Mouse (Mus musculus) c-Kit-positive CD71-negative TER-119-negative erythroid progenitor cells, embryonic 14.5 days (primary cell): ENCODE results near the gene Anxa11.
"Not testable (repeated sequence)": the region's sequence is repeated elsewhere in the genome, so short reads cannot be mapped to it uniquely, and the experiment has no call there.

Experiments used
- DNase-seq: peaks from one replicate; pipeline ENCODE4 v3.0.0-alpha.2; 2013; ENCODE audit warnings: low read depth

Gene Anxa11

GRCm38 (mm10) chr14:25869135-25869878 is 27.4 kb downstream of the Anxa11 start:
- DNase-seq, result peak; percentile 31

- no peak for DNase-seq
Observed at GRCm38 (mm10) chr14:25872461-25873415, 30.8 kb downstream of the Anxa11 start.

- DNase-seq, result not testable (repeated sequence)
Observed at GRCm38 (mm10) chr14:25876640-25877039, 34.7 kb downstream of the Anxa11 start.

- not testable (repeated sequence) for DNase-seq
Observed at GRCm38 (mm10) chr14:25881769-25882168, 39.8 kb downstream of the Anxa11 start.

- DNase-seq, result not testable (repeated sequence)
Observed at GRCm38 (mm10) chr14:25885886-25886285, 43.9 kb downstream of the Anxa11 start.

- DNase-seq, result not testable (repeated sequence)
Observed at GRCm38 (mm10) chr14:25894566-25894965, 52.6 kb downstream of the Anxa11 start.

GRCm38 (mm10) chr14:25895686-25896085 is 53.7 kb downstream of the Anxa11 start:
- DNase-seq, result not testable (repeated sequence)

- DNase-seq, result not testable (repeated sequence)
Observed at GRCm38 (mm10) chr14:25903000-25903399, 61.0 kb downstream of the Anxa11 start, which contains the start of gene Plac9a. Plac9a (minus strand) TSS chr14:25903100.

GRCm38 (mm10) chr14:25905243-25905642 is 63.3 kb downstream of the Anxa11 start:
- not testable (repeated sequence) for DNase-seq

GRCm38 (mm10) chr14:25907272-25907671 is 65.3 kb downstream of the Anxa11 start:
- DNase-seq, result not testable (repeated sequence)

- DNase-seq, result not testable (repeated sequence)
Observed at GRCm38 (mm10) chr14:25908976-25909375, 67.0 kb downstream of the Anxa11 start.

GRCm38 (mm10) chr14:25918427-25919170 is 76.6 kb downstream of the Anxa11 start:
- DNase-seq, result not testable (repeated sequence)

- not testable (repeated sequence) for DNase-seq
Observed at GRCm38 (mm10) chr14:25926814-25927561, 85.0 kb downstream of the Anxa11 start.

GRCm38 (mm10) chr14:25927562-25927881 is 85.6 kb downstream of the Anxa11 start, which contains the start of gene Tmem254a:
Tmem254a (minus strand) TSS chr14:25927672.
- not testable (repeated sequence) for DNase-seq
